Mouse (Mus musculus) heart, embryonic 14.5 days (tissue): Measurements from ENCODE around the gene Cck. TPM values are rescaled to one million over a fixed set of nuclear protein-coding genes. Genes with fewer than 3 reads are reported as not detected.

Source experiments
- ATAC-seq: fragments of 200-750 bp; cut with Nextera tagmentation; 2 replicates; pipeline ENCODE4 v1.8.0; 2017; ENCODE audit warnings: low read depth, moderate TSS enrichment; ENCODE audit not compliant: insufficient number of reproducible peaks, insufficient read depth, low FRiP score
- H3K27ac ChIP-seq, 2 experiments: fragments of 200-500 bp in 1 of 2; fragments of 300-500 bp in 1 of 2; sonication (generic) in 1 of 2; replicated peaks in 1 of 2; 2 replicates each; pipeline ENCODE4 v1.5.1; 2012 to 2014; ENCODE audit warnings: low read depth in 2 of 2, low read length in 2 of 2, control low read depth in 1 of 2, mild to moderate bottlenecking in 1 of 2, mixed read lengths in 1 of 2; ENCODE audit not compliant: control insufficient read depth in 1 of 2, insufficient read depth in 1 of 2
- H3K27me3 ChIP-seq: fragments of 300-500 bp; sonication (generic); 2 replicates; pipeline ENCODE4 v1.6.1; 2014; ENCODE audit warnings: mild to moderate bottlenecking, low read length, control low read depth; ENCODE audit not compliant: control insufficient read depth, insufficient read depth
- H3K36me3 ChIP-seq: fragments of 300-500 bp; sonication (generic); 2 replicates; pipeline ENCODE4 v1.6.1; 2014; ENCODE audit warnings: mild to moderate bottlenecking, control low read depth, low read length, mixed read lengths; ENCODE audit not compliant: control insufficient read depth, insufficient read depth
- H3K4me1 ChIP-seq, 2 experiments: fragments of 200-500 bp in 1 of 2; fragments of 300-500 bp in 1 of 2; sonication (generic) in 1 of 2; 2 replicates each; pipeline ENCODE4 v1.6.1; 2012 to 2014; ENCODE audit warnings: low read length in 2 of 2, control low read depth in 1 of 2, mixed read lengths in 1 of 2; ENCODE audit not compliant: control insufficient read depth in 2 of 2, insufficient read depth in 2 of 2
- H3K4me2 ChIP-seq: fragments of 300-500 bp; sonication (generic); 2 replicates; pipeline ENCODE4 v1.6.1; 2014; ENCODE audit warnings: mild to moderate bottlenecking, low read length
- H3K4me3 ChIP-seq, 2 experiments: fragments of 200-500 bp in 1 of 2; fragments of 300-500 bp in 1 of 2; sonication (generic) in 1 of 2; 2 replicates each; pipeline ENCODE4 v1.5.1; 2012 to 2014; ENCODE audit warnings: low read length in 2 of 2, mild to moderate bottlenecking in 2 of 2, control low read depth in 1 of 2, low read depth in 1 of 2, moderate library complexity in 1 of 2; ENCODE audit not compliant: control insufficient read depth in 1 of 2, insufficient read depth in 1 of 2
- H3K9ac ChIP-seq: fragments of 300-500 bp; sonication (generic); 2 replicates; pipeline ENCODE4 v1.6.1; 2014; ENCODE audit warnings: mild to moderate bottlenecking, low read length
- H3K9me3 ChIP-seq: fragments of 300-500 bp; sonication (generic); 2 replicates; pipeline ENCODE4 v1.6.1; 2016; ENCODE audit warnings: low read length, control low read depth; ENCODE audit not compliant: control insufficient read depth
- WGBS: fragments of 180-500 bp; shearing (Covaris S2); extraction: QIAGEN DNeasy Blood & Tissue Kit; methylation state at CpG from one replicate; pipeline ENCODE4 v1.1.7; 2014; 5-methylcytosine and 5-hydroxymethylcytosine counted together
- polyA plus RNA-seq: library from polyadenylated mRNA; unstranded; fragments of >200 nt; fragmentation: Nextera tagmentation; extraction: Ambion mirVana; gene quantifications from 2 replicates; pipeline ENCODE4 v1.2.1, GENCODE M21; 2014

Cck gene
- polyA plus RNA-seq, 1 experiment from 2014 or later, result 0.72 TPM

DNA sequence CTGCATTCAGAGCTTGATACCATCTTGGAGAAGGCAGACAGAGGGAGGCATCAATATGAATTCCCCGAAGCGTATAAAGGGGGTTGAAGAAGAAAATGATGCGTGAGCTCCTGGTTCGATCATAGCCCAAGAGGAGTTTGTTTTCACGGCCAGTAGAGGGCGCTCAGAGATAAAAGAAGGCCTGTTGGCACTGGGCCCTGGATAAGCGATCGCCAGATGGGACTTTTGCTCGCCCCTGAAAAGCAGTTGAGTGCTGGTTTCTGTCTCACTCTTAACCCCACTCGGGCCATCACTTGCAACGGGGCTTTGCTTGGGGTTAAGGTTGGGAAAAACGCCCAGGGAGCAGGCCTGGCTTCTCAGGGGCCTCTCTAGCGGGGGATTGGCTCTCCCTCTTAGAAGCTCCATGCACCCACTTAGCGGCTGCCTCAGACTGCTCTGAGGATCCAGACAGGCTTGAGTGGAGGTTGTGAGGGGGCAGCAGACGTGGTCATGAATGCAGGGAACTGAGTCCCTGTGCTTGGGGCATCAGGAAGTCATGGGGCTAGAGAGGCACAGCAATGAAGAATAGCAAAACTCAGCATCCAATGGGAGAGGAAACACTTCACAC lies 18.1 kb downstream of the Cck start:
- 9% methylated on average over 15 of the region's 15 CpGs for WGBS
- Histone ChIP-seq H3K36me3 (peaks cover 27% of the 10 kb centered on the region), H3K9me3 (no peaks in the 10 kb centered on the region), H3K4me2 (peak overlapping the region; percentile 66), H3K4me3 (peak overlapping the region; percentile 32 to 34), H3K27ac (no peak overlapping the region), H3K27me3 (no peaks in the 10 kb centered on the region), H3K4me1 (peaks cover 3% of the 10 kb centered on the region in 2 experiments; a peak in 1 of 4 replicates), H3K9ac (peak overlapping the region; percentile 58)
- no peak for ATAC-seq

DNA sequence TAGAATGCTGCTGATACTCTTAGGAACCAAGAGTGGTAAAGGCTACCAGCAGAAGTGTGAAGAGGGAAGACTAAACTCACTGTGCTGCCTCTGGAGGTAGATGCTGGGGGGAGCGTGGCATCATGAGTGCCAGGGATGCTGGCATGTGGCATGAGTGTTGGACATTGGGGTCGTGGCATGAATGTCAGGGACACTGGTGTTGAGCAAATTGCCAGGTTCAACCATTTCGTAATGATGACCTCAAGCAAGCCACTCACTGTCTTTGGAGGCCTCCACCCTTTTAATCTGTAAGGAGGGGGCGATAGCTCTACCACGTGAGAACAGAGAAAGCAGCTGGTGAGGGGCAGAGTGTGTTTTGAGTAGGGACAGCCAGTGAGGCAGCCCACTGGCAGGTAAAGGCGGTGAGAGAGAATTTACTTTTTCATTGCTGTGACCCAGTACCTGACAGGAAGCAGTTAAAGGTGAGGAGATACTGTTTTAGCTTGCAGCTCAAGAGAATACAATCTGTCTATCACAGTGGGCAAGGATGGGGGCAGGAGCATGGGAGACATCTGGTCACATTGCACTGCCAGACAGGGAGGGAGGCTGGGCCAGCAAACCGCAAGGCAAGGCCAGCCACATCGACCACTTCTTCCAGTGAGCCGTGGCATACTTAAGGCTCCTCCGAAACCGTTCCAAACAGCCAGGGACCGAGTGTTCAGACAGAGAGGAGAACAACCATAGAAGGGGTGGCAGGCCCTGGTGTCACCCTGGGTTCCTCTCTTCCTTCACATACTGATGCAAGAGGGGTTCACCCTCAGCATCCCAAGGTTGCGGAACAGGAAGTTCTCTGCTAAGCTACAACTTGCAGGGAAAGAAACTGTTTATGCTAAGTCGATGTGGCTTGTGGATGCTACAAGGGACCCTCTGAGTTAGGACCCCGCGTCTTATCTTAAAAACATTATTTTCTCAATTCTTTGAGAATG lies 19.7 kb downstream of the Cck start:
- H3K4me1 ChIP-seq, result peaks cover 3% of the 10 kb centered on the region in 2 experiments; a peak in 1 of 4 replicates
- no peak overlapping the region for H3K9ac ChIP-seq
- peaks cover 40% of the 10 kb centered on the region for H3K36me3 ChIP-seq
- H3K27me3 ChIP-seq, result no peaks in the 10 kb centered on the region
- 76% methylated on average over 16 of the region's 16 CpGs for WGBS
- no peak overlapping the region for H3K4me2 ChIP-seq
- H3K27ac ChIP-seq, result no peak overlapping the region
- H3K4me3 ChIP-seq, result no peak overlapping the region
- H3K9me3 ChIP-seq, result no peaks in the 10 kb centered on the region
- no peak for ATAC-seq

DNA sequence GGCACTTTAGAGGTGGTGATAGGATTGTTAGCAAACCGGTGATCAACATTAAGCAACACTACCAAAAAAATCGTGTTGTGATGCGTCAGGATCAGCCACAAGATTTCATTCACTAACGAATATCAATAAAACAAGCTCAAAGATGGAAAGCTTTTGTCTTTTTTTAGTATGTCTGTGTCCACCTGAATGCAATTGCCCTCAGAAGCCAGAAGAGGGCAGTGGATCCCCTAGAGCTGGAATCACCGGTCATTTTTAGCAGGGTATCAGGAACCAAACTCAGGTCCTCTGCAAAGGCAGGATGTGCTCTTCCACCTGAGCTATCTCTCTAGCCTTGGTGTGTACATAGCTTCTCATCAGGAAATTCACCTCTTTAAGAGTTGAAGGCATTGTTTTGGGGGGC lies 20.7 kb downstream of the Cck start:
- H3K27me3 ChIP-seq, result no peaks in the 10 kb centered on the region
- no peak overlapping the region for H3K27ac ChIP-seq
- H3K9ac ChIP-seq, result no peak overlapping the region
- peaks cover 3% of the 10 kb centered on the region in 2 experiments; a peak in 1 of 4 replicates for H3K4me1 ChIP-seq
- no peaks in the 10 kb centered on the region for H3K9me3 ChIP-seq
- no peak for ATAC-seq
- H3K4me3 ChIP-seq, result no peak overlapping the region
- no peak overlapping the region for H3K4me2 ChIP-seq
- WGBS, result 74% methylated on average over 5 of the region's 5 CpGs
- H3K36me3 ChIP-seq, result peaks cover 47% of the 10 kb centered on the region

DNA sequence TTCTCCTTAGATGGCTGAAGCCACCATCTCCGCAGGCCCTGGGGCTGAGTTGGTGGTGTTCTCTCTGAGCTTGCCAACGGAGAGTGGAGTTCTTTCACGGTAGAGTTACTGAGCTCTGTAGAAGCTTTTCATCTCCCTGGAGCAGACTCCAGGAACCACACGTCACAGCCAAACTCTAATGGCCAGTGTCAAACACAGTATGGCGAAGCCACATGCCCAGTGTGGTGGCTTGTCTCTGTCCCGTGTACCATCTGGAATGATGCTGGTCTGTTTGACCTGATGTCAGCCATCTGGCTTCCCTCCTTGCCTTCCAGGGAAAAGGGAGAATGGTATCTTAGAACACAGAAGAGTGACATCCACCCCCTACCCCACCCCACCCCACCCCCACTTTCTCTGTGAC lies 25.8 kb downstream of the Cck start:
- peaks cover 2 to 6% of the 10 kb centered on the region in 2 experiments; a peak in 1 of 4 replicates for H3K4me1 ChIP-seq
- H3K36me3 ChIP-seq, result peaks cover 64% of the 10 kb centered on the region
- H3K9me3 ChIP-seq, result no peaks in the 10 kb centered on the region
- no peaks in the 10 kb centered on the region for H3K27me3 ChIP-seq
- no peak overlapping the region for H3K9ac ChIP-seq
- 90% methylated on average over 6 of the region's 6 CpGs for WGBS
- ATAC-seq, result no peak
- H3K4me3 ChIP-seq, result no peak overlapping the region
- no peak overlapping the region for H3K4me2 ChIP-seq
- H3K27ac ChIP-seq, result no peak overlapping the region

DNA sequence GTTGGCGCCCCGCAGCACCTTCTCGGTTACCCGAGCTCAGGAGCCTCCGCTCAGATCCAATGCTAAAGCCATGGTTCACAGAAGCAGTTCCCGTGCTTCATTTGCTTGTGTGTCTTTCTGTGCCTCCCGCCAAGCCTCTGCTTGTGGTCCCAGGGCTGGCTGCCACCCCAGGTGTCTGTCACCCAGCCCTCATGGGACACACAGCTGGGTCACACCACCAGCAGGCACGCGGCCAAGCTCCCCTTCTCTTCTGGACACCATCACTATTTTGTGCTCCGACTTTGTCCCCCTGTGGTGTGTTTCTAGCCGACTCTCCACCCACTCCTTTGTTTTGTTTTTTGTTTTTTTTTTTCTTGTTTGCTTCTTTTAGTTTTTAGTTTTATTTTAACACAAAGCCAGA lies 28.0 kb downstream of the Cck start:
- Histone ChIP-seq H3K9ac (no peak overlapping the region), H3K4me2 (no peak overlapping the region), H3K4me1 (peaks cover 2 to 6% of the 10 kb centered on the region in 2 experiments; a peak in 1 of 4 replicates), H3K36me3 (peaks cover 61% of the 10 kb centered on the region), H3K4me3 (no peak overlapping the region), H3K27me3 (no peaks in the 10 kb centered on the region), H3K9me3 (no peaks in the 10 kb centered on the region), H3K27ac (no peak overlapping the region)
- WGBS, result 79% methylated on average over 11 of the region's 11 CpGs
- ATAC-seq, result no peak

DNA sequence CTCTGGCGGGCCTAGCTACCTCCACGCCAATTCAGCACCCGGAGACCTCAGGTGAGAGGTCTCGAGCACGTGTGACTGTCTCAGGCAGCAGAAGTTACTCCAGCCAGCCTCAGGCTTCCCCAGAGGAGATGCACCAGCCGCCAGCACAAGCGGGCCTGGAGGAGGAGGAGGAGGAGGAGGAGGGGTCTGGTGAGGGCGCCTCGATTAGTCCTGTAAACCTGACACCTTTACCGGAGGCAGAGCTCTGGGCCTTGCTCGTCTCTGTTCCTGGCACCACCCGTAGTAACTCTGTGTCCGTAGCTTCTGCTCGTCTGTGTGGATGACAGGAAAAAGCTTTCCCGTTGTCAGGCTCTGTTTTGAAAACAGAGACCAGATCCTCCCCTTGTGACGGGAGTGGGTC lies 35.0 kb downstream of the Cck start:
- no peak overlapping the region for H3K4me3 ChIP-seq
- 63% methylated on average over 16 of the region's 16 CpGs for WGBS
- H3K9ac ChIP-seq, result no peak overlapping the region
- no peaks in the 10 kb centered on the region for H3K27me3 ChIP-seq
- no peak for ATAC-seq
- H3K4me2 ChIP-seq, result no peak overlapping the region
- H3K4me1 ChIP-seq, result peaks cover 4 to 5% of the 10 kb centered on the region in 2 experiments; a peak in 3 of 4 replicates
- H3K27ac ChIP-seq, result no peak overlapping the region
- H3K9me3 ChIP-seq, result no peaks in the 10 kb centered on the region
- peaks cover 85% of the 10 kb centered on the region for H3K36me3 ChIP-seq

DNA sequence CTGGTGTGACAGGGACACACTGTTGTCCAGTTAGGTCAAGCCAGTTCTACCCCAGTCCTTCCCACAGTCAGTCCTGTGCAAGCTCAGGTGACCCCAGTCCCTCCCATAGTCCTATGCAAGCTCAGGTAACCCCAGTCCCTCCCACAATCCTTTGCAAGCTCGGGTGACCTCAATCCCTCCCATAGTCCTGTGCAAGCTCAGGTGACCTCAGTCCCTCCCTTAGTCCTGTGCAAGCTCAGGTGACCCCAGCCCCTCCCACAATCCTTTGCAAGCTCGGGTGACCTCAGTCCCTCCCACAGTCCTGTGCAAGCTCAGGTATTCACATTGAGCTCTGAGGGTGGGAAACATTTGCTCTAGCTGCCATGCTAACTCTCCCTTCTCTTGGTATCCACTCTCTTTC lies 35.5 kb downstream of the Cck start:
- no peaks in the 10 kb centered on the region for H3K27me3 ChIP-seq
- no peak overlapping the region for H3K9ac ChIP-seq
- ATAC-seq, result no peak
- H3K4me3 ChIP-seq, result no peak overlapping the region
- H3K27ac ChIP-seq, result no peak overlapping the region
- H3K4me1 ChIP-seq, result peaks cover 4 to 5% of the 10 kb centered on the region in 2 experiments; a peak in 3 of 4 replicates
- no peaks in the 10 kb centered on the region for H3K9me3 ChIP-seq
- 72% methylated on average over 2 of the region's 2 CpGs for WGBS
- H3K36me3 ChIP-seq, result peaks cover 90% of the 10 kb centered on the region
- no peak overlapping the region for H3K4me2 ChIP-seq
